Mouse (Mus musculus) adipose tissue, adult 10 weeks (tissue): ENCODE results near the gene 0610010F05Rik. TPM values are rescaled to one million over a fixed set of nuclear protein-coding genes. Genes with fewer than 3 reads are reported as not detected.

ENCODE experiments used
- polyA plus RNA-seq: library from polyadenylated mRNA; stranded (reverse); fragments of 350-450 nt; fragmentation: Illumina TruSeq; extraction: RNeasy Lipid Tissue Mini Kit (QIAGEN cat#74804); gene quantifications from one replicate; pipeline ENCODE4 v1.2.3, GENCODE M21; 2014; ENCODE audit warnings: low read depth, low replicate concordance

0610010F05Rik gene
- 13.8 TPM for polyA plus RNA-seq

GRCm38 (mm10) chr11:23632945-23633878 is at the start of gene 0610010F05Rik:
0610010F05Rik (minus strand) TSS chr11:23633639.

GRCm38 (mm10) chr11:23665798-23666501 is 32.5 kb upstream of the 0610010F05Rik start, which contains the start of gene Pex13:
Pex13 (minus strand) TSS chr11:23665959.

GRCm38 (mm10) chr11:23665311-23665786 is 31.9 kb upstream of the 0610010F05Rik start, which contains the start of gene Pus10:
Pus10 (plus strand) TSS chr11:23665674.

GRCm38 (mm10) chr11:23520473-23521205 is 112.8 kb downstream of the 0610010F05Rik start, which contains the start of gene 1700093K21Rik:
1700093K21Rik (minus strand) TSS chr11:23521155.

Other genes starting within 250 kb of the 0610010F05Rik start
- gene Ahsa2, start 135.6 kb downstream of the 0610010F05Rik start, polyA plus RNA-seq, result 32.1 TPM
- 4.7 TPM for gene 1700093K21Rik, start 112.5 kb downstream of the 0610010F05Rik start, polyA plus RNA-seq
- gene Pus10, start 32.0 kb upstream of the 0610010F05Rik start, polyA plus RNA-seq, result 17.3 TPM
- 25.3 TPM for gene Pex13, start 32.3 kb upstream of the 0610010F05Rik start, polyA plus RNA-seq
- gene Rel, start 137.3 kb upstream of the 0610010F05Rik start, polyA plus RNA-seq, result 1.6 TPM